Mouse (Mus musculus) kidney, adult 11 months (tissue): ENCODE measurements around the gene Camk1d.

ENCODE experiments used
- DNase-seq: peaks from one replicate; pipeline ENCODE4 v3.0.0; 2022

Camk1d gene

GRCm38 (mm10) chr2:5707871-5708733 lies 6.2 kb downstream of the Camk1d start:
- no peak for DNase-seq

GRCm38 (mm10) chr2:5706618-5707017 lies 7.7 kb downstream of the Camk1d start:
- DNase-seq = no peak

- no peak for DNase-seq
Measured at GRCm38 (mm10) chr2:5702370-5702769, 11.9 kb downstream of the Camk1d start.

- no peak for DNase-seq
Measured at GRCm38 (mm10) chr2:5700931-5701330, 13.4 kb downstream of the Camk1d start.

- no peak for DNase-seq
Measured at GRCm38 (mm10) chr2:5698451-5698850, 15.9 kb downstream of the Camk1d start.

GRCm38 (mm10) chr2:5694094-5694493 lies 20.2 kb downstream of the Camk1d start:
- DNase-seq = no peak

GRCm38 (mm10) chr2:5691729-5692128 lies 22.6 kb downstream of the Camk1d start:
- no peak for DNase-seq

GRCm38 (mm10) chr2:5683366-5683765 lies 30.9 kb downstream of the Camk1d start:
- DNase-seq = no peak

GRCm38 (mm10) chr2:5681909-5682308 lies 32.4 kb downstream of the Camk1d start:
- DNase-seq = no peak

- no peak for DNase-seq
Measured at GRCm38 (mm10) chr2:5681302-5681701, 33.0 kb downstream of the Camk1d start.

GRCm38 (mm10) chr2:5679055-5679454 lies 35.3 kb downstream of the Camk1d start:
- DNase-seq = no peak

- DNase-seq = no peak
Measured at GRCm38 (mm10) chr2:5677472-5677871, 36.8 kb downstream of the Camk1d start.

- DNase-seq = no peak
Measured at GRCm38 (mm10) chr2:5676786-5677185, 37.5 kb downstream of the Camk1d start.

GRCm38 (mm10) chr2:5676143-5676483 lies 38.2 kb downstream of the Camk1d start:
- DNase-seq = no peak

- DNase-seq = no peak
Measured at GRCm38 (mm10) chr2:5675431-5676142, 38.7 kb downstream of the Camk1d start.

- no peak for DNase-seq
Measured at GRCm38 (mm10) chr2:5674512-5674911, 39.8 kb downstream of the Camk1d start.

- DNase-seq = no peak
Measured at GRCm38 (mm10) chr2:5673816-5674215, 40.5 kb downstream of the Camk1d start.

GRCm38 (mm10) chr2:5672906-5673589 lies 41.3 kb downstream of the Camk1d start:
- DNase-seq = no peak

- DNase-seq = no peak
Measured at GRCm38 (mm10) chr2:5670146-5670545, 44.2 kb downstream of the Camk1d start.

GRCm38 (mm10) chr2:5669498-5670040 lies 44.7 kb downstream of the Camk1d start:
- DNase-seq = no peak

GRCm38 (mm10) chr2:5668940-5669339 lies 45.4 kb downstream of the Camk1d start:
- no peak for DNase-seq

GRCm38 (mm10) chr2:5663499-5663898 lies 50.8 kb downstream of the Camk1d start:
- DNase-seq = no peak

GRCm38 (mm10) chr2:5661946-5662345 lies 52.4 kb downstream of the Camk1d start:
- no peak for DNase-seq
